Mouse (Mus musculus): ENCODE measurements around the gene Mcoln1.

The Mcoln1 gene

DNA sequence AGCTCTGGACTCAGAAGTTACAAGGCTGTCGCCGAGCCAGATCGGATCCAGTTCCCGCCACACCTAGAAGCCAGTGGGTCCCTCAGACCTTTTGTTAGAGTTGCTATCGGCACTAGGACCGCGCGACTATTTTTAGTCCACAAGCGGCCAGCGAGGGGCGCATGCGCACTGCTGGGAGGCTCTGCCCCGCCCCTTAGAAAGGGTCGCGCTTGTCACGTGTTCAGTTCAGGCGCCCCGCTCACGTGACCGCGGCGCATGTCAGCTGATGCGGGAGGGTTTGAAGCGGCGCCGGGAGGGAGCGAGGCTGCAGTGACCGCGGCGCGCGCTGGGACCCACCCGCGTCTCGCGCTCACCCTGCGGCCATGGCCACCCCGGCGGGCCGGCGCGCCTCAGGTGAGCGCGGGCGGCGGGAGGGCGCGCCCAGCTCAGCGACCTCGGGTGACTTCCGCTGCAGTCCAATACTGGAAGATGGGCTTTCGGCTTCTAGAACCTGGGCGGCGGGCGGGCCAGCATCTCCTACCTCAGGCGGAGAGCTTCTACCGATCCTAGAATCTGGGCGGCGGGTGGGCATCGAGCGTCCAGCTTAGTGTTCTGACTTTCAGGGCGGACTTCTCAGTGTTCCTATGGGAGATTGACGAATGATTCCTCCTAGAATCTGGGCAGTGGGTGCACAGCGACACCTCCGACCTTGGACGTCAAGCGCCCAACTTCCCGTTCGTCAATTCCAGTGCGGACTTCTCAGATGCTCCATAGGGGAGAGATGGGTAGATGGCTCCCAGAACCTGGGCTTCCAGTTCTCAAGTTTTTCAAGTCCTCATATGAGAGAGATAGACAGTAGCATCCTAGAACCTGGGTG lies at the start of gene Mcoln1:
Gene Mcoln1 (plus strand): TSS at position 223 of the 856 bp plus-strand sequence.
- peak; percentile 97 to 98 for DNase-seq

DNA sequence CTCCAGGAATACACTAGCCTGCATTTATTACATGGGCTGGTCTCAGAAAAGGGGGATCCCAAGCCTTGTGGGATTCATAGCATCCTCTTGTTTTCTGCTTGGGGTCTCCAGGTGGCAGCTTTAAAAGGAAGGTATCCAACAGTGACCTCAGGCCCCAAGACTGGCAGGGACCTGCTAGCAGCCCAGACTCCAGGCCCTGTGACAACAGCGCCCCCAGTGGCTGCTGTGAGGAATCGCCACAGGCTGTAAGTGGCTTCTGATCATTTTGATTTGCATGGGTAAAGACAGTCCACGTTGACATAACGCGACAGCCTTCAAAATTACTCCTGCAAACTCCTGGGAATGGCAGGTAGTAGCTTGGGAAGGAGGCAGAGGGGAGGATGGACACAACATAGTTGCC lies 49.6 kb upstream of the Mcoln1 start:
- peak; percentile 68 to 75 for DNase-seq

DNA sequence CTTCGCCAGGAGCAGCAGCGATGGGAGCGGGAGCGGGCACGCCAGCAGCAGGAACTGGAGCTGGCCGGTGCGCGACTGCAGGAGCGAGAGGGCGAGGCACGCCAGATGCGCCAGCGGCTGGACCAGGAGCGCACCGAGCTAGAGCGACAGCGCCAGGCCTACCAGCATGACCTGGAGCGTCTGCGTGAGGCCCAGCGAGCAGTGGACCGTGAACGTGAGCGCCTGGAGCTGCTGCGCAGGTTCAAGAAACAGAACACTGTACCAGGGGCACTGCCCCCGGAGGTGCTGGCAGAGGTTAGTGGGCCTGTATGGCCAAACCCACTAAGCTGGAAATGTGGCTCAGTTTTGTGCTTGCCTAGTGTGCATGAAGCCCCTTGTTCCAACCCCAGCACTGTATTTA lies 48.3 kb upstream of the Mcoln1 start:
- DNase-seq, result no peak

DNA sequence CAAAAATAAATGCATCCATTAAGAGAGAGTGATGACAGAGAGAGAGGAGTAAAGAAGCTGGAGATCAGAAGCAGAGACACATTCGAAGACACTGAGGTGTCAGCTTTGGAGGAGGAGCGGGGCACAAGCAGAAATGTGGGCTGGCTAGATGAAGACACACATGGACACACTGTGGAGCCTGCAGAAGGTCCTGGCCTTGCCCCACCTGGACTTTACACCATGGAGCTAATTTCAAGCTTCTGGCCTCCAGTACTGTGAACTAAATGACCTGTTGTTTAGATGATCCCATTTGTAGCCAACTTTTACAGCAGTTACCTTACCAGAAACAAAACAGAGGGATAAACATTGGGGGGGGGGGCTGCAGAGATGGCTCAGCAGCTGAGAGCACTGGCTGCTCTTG lies 37.0 kb upstream of the Mcoln1 start:
- DNase-seq, result no peak

DNA sequence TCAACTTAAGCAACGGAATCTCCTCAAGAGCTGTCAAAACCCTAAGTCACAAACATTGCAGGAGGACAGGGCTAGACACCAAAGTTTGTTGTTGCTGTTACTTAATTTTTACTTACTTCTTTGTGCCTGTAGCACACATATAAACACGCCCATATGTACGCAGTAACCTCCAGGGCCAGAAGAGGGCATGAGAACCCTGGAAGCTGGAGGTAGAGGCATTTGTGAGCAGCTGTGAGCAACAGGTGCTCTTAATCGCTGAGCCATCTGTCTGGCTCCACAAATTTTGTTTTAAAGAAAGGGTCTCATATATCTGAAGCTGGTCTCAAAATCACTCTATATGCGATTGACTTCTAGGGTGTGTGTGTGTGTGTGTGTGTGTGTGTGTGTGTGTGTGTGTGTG lies 35.9 kb upstream of the Mcoln1 start:
- peak; percentile 45 to 58 for DNase-seq

DNA sequence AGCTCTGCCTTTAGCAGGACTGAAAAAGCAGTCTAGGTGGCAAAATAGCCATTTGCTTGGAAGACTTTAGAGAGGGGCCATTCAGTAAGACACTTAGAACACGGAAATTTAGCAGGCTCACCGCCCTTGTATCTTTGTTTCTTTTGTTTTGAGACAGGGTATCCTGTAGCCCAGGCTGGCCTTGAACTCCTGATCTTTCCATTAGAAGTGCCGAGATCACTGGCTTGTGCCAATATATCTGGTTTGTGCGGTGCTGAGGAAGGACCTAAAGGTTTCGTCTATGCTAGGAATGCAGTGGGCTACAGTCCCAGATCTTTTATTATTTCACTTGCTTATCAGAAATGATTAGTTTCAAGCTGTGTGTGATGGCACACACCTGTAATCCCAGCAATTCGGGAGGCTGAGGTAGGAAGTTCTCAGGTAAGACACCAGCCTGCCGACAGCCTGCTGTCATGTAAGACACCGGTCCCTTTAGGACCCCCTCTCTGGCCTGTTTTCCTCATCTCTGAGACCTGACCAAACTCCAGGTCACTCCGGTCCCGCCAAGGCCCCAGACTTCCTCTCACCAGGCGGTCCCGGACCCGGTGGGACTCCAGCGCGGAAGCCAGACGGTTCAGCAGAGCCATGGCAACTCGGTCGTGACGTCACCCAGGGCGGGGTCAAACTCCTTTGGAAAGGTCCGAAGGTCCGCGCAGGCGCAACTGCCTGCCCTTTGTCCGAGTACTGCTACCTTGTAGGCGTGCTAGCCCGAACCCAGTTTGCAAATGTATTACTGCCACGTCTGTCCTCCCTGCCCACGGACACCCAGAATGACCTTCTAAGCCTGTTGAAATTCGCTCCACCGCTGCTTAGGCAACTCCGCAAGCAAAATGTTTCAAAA lies 33.0 kb upstream of the Mcoln1 start, which contains the start of gene Pex11g:
Gene Pex11g (minus strand): TSS at position 675 of the 880 bp plus-strand sequence.
- peak; percentile 92 for DNase-seq

DNA sequence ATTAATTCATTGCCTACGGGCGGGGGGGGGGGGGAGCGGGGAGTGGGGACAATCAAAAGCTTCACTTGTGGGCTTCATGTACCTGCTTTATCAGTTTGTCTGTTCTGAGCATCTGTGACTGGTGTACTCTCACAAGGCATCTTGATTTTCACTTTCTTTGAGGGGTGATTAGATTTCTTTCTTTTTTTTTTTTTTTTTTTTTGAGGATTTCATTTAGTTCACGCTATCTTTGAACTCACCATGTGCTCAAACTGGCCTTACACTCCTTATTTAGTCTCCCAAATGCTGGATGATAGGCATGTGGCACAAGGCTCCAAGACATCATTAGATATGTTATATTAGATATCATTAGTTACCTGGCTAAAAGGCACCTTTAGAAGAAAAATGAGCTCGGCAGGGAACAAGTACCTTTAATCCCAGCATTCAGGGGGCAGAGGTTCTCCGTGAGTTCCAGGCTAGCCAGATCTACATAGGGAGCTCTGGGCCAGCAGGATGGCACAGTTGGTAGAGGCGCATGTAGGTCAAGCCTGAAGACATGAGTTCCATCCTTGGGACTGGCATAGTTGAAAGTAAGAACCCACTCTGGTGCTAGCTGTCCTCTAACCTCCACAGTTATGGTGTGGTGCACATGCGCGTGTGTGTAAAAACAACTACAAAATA lies 32.2 kb upstream of the Mcoln1 start:
- no peak for DNase-seq

DNA sequence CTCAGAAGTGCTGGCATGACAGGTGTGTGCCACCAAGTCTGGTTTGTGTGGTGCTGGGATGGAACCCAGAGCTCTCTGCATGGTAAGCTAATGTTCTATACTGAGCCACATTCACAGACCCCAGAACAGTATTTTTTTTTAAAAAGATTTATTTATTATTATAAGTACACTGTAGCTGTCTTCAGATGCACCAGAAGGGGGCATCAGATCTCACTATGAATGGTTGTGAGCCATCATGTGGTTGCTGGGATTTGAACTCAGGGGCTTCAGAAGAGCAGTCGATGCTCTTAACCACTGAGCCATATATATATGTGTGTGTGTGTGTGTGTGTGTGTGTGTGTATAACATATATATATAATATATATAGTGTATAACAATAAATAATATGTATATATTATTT lies 31.4 kb upstream of the Mcoln1 start:
- DNase-seq, result peak in 1 of 2 experiments; percentile 27

DNA sequence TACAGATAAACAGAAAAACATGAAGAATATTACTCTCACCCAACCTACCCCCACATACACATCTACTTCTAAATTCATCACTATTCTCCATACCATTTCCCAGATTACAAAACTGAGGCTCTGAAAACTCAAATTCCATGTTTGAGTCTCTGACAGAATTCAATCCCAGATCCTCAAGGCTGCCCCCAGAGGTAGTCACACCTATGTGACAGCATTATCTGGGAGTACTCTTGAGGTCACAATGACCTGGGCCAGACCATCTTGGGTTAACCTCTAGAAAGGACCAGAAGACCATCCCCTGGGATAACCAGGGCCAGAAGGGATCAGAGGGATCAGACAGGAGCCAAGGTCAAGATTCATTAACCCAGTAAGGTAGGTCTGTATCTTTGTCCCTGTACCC lies 29.7 kb upstream of the Mcoln1 start, which contains the start of gene Tex45:
Gene Tex45 (plus strand): TSS at position 301 of the 400 bp plus-strand sequence.
- DNase-seq, result no peak

DNA sequence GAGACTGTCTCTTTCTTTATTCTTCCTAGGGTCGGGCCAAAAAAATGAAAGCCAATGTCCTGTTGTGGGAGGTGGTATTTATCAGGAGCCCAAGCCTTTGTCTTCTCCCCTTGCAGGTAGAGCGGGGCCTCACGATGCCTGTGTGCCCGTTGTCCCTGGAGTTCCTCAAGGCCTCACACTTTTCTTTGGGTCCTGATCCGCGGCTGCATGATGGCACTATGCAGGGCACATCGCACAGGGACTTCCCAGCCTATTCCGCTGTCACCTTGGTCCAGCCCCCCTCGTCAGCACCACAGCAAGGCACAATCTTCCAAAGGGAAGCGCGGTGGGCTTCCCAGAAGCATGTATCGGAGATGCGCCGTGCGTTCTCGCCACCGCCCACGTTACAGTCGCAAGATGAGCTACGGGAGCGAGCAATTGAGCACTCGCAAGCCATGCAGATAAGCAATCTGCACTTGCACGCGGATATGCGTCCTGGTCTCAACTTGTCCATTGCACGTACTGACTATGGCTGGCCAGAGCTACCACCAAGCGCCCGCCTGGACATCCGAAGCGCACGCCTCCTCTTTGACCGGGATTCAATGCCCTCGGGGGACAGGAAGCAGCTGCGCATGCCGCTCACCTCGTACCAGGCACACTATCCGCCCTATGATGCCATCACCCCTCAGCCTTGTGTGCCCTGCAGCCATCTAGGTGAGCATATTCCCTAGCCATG lies 24.4 kb upstream of the Mcoln1 start:
- DNase-seq, result no peak

DNA sequence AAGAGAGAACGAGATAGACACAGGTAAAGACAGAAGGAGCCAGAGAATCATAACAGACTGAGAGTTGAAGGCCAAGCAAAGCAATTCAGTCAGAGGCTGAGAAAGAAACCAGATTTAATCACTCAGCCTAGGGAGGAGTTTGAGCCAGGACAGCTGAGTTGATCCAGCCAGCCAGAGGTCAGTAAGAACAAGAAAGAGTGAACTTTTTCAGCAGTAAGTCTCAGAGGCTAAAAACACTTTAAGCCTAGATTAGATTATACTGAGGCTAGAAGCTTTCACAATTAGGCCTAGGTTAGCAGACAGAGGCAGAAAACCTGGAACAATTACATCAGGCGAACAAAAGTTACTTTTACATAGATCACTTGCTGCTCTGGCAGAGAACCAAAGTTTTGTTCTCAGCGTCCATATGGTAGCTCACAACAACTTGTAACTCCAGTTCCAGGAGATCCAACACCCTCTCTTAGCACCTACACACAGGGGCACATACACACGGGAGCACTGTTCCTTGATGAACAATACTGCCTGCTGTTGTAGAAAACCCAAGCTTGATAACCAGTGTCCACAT lies 20.0 kb upstream of the Mcoln1 start:
- no peak for DNase-seq

DNA sequence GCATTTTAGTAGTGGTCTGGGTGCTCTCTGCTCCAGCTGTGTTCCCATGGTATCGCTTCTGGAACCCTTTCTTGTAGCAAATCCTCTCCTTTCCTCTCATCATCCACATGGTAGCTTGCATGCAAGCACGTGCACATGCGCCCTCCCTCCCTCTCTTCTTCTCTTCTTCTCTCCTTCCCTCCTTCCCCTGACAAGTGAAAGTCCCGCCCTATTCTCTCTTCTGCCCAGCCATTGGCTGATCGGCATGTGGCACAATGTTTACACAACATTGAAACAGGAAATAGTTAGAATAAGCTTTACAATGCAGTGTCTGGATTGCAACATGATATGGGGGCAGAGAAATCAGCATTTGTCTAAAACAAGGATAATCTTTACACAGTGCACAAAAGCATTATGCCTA lies 18.7 kb upstream of the Mcoln1 start:
- no peak for DNase-seq

DNA sequence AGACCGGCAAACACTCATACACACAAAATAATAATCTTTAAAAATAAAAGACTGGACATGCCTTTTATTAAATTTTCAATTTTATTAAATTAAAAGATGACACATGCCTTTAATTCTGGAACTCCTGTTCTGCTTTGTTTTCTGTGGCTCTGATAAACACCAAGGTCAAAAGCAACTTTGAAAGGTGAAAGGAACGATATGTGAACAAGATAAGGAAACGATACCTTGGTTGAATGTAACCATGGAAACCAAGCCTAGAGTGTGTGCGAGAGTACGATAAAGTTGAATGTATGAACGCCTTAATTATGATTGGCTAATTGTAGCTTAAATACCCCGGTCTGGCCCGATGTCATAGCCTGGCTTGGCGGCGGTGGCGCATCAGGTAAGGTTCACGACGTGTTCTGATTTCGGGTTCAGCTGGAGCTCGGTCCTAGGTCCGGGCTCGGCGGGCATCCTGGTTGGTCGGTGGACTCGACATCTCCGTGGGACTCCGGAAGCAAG lies 18.0 kb upstream of the Mcoln1 start:
- no peak for DNase-seq

DNA sequence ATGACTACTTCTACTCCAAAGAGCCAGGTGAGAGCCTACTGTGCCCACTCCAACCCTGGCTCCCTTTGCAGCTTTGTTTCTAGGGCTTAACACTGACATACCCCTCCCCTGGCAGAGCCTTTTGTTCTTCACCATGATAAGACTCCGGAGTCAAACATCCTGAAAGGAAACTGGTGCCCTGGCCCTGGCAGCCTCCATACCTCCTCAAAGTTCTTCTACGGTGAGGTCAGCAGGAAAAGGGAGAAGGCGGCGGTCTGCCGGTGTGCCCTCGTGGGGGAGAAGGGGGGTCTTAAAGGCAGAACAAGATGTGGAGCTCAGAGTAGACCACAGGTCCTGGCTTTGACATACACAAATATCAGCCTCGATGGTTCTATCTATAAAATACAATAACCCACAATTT lies 16.7 kb upstream of the Mcoln1 start:
- DNase-seq, result no peak

DNA sequence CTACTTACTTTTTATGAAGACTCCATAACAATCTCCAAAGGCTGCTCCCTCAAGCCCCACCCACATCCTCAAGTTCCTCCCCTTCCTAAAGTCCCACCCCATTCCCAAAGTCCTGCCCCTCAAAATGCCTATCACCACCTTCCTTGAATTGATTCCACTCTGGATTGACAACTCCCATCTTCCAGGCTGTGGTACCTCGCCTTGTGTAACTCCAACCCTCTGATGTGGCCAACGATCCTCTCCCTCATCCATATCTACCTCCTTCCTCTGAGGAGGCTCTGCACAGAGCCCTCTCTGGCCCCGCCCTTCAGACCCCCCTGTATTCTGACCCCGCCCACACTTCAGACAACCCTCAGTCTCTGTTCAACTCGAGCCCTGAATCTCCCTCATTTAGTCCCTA lies 15.1 kb upstream of the Mcoln1 start:
- DNase-seq, result no peak

DNA sequence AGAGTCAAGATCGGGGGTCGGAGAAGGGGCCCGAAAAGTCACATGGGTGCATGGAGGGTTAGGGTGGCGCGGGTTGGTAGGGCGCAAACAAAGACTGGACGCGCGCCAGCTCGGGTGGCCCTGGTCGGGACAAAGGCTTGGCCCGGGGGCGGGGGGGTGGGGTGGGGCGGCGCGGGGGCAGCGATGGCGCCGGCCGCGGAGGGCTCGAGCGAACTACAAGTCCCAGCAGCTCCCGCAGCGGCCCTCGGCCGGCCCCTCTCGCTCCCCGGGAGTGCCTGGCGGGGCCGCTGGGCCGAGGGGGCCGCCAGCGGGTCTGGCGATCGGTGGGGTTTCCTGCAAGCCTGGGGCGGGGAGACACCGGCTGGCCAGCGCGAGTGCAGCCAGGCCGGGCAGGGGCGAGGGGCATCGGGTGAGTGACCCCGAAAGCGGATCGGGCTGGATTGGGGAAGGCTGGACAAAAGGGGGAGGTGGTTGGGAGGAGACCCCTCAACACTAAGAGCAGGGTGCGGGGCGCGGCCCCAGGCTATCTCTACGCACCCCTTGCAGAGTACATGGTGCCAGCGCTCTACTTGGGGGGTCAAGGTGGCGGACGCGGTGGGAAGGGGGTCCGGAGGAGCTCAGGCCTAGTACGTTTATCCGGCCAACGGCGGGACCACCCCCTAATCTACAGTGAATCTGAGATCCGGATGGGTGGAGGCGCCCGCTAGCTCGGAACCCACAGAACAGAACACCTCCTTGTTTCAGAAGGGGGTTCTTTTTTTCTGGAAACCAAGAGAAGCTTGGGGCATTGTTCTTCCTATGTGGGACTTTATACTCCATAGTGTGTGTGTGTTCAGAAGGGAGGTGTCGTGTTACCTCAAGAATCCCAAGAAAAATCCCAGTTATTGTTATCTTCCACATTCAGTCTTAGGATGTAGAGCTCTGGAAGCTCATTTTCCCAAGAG lies 7.1 kb upstream of the Mcoln1 start, which contains the start of gene Zfp358:
Gene Zfp358 (plus strand): TSS at position 238 of the 944 bp plus-strand sequence.
- DNase-seq, result peak; percentile 67 to 72

DNA sequence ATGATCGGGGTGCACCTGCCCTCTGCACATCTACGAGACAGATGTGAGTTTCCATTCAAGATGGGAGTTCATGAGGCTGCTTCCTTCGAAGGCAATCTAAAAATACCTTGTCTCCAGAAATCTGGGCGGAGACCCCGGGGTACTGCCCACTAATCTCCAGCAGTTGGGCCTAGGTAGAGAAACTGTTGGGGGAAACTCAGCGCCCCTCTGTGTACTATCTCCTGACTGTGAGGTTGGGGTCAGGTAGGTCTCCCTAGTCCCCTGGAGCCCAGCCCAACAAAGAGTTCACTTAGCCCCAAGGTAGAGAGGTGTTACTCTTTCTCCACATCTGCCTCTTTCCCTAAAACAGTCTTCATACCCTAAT lies 6.4 kb upstream of the Mcoln1 start:
- no peak for DNase-seq

DNA sequence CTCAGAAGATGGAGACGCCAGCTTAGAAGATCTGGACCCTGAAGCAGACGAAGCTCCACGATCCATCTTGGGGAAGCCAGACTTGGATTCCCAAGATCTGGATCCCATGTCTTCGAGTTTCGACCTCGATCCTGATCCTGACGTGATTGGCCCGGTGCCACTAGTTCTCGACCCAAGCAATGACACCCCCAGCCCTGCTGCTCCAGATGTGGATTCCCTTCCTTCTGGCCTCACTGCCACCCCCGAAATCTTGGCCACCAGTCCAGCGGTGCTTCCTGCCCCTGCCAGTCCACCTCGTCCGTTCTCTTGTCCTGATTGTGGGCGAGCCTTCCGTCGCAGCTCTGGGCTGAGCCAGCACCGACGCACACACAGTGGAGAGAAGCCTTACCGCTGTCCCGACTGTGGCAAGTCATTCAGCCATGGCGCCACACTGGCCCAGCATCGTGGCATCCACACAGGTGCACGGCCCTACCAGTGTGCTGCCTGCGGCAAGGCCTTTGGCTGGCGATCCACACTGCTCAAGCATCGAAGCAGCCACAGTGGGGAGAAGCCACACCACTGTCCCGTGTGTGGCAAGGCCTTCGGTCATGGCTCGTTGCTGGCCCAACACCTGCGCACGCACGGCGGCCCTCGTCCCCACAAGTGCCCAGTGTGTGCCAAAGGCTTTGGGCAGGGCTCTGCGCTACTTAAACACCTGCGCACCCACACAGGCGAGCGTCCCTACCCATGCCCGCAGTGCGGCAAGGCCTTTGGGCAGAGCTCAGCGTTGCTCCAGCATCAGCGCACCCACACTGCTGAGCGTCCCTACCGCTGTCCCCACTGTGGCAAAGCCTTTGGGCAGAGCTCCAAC lies 4.5 kb upstream of the Mcoln1 start:
- DNase-seq, result no peak

DNA sequence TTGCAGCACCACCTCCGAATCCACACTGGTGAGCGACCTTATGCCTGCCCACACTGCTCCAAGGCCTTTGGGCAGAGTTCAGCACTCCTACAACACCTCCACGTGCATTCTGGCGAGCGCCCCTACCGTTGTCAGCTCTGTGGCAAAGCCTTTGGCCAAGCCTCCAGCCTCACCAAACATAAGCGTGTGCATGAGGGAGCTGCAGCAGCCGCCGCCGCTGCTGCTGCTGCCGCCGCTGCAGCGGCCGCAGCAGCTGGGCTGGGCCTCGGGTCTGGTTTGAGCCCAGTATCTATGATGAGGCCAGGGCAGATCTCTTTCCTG lies 3.9 kb upstream of the Mcoln1 start:
- DNase-seq, result no peak

DNA sequence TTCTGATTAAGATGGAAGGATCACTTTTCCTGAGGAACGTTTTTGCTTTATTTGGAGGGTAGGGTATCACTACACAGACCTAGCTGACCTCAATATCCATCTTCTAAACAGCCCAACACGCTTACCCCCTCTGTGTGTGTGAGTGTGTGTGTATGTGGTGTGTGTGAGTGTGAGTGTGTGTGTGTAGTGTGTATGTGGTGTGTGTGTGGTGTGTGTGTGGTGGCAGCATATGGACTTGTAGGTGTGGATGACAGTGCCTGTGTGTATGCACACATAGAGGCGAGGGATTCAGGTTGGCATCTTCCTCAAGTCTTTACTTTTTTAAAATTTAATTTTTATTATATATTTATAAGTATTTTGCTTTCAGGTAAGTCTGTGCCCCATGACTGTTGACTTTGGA lies 1.7 kb upstream of the Mcoln1 start:
- DNase-seq, result no peak

All from B cell, adult 2 months (primary cell).